Mouse (Mus musculus) MEL (cell line): ENCODE measurements around the gene Fos. TPM values are rescaled to one million over a fixed set of nuclear protein-coding genes. Genes with fewer than 3 reads are reported as not detected.
A peak's percentile ranks its signal among the peaks of the same experiment; 100 is the strongest.

Experiments
- DNase-seq: peaks from one replicate; pipeline ENCODE4 v3.0.0; 2011; ENCODE audit warnings: low read depth, low spot score
- H3K27ac ChIP-seq: 2 replicates; pipeline ENCODE4 v1.5.1; 2012; ENCODE audit warnings: low read depth, mild to moderate bottlenecking, control low read depth, low read length, moderate library complexity; ENCODE audit not compliant: control insufficient read depth
- H3K27me3 ChIP-seq, 2 experiments: fragments of 150-350 bp in 1 of 2; sonication (generic) in 1 of 2; 2 replicates each; pipeline ENCODE4 v1.6.1; 2012; ENCODE audit warnings: low read length in 2 of 2, mild to moderate bottlenecking in 2 of 2, improper control_type of control experiment in 1 of 2, moderate library complexity in 1 of 2; ENCODE audit not compliant: insufficient read depth in 2 of 2, control insufficient read depth in 1 of 2
- H3K36me3 ChIP-seq, 2 experiments: 2 replicates each; pipeline ENCODE4 v1.6.1; 2012 to 2014; ENCODE audit warnings: low read length in 2 of 2, improper control_type of control experiment in 1 of 2, inconsistent platforms in 1 of 2, mild to moderate bottlenecking in 1 of 2; ENCODE audit not compliant: insufficient read depth in 2 of 2, control insufficient read depth in 1 of 2
- H3K4me1 ChIP-seq, 2 experiments: fragments of 150-350 bp in 1 of 2; sonication (generic) in 1 of 2; 2 replicates each; pipeline ENCODE4 v1.6.1; 2012; ENCODE audit warnings: low read length in 2 of 2, improper control_type of control experiment in 1 of 2, mild to moderate bottlenecking in 1 of 2; ENCODE audit not compliant: insufficient read depth in 2 of 2, control insufficient read depth in 1 of 2
- H3K4me3 ChIP-seq, 2 experiments: fragments of 150-350 bp in 1 of 2; sonication (generic) in 1 of 2; 2 replicates each; pipeline ENCODE4 v1.5.1; 2012; ENCODE audit warnings: low read depth in 2 of 2, low read length in 2 of 2, mild to moderate bottlenecking in 2 of 2, moderate library complexity in 2 of 2, control low read depth in 1 of 2, improper control_type of control experiment in 1 of 2; ENCODE audit not compliant: control insufficient read depth in 1 of 2, insufficient read depth in 1 of 2
- H3K79me2 ChIP-seq: 2 replicates; pipeline ENCODE4 v1.6.1; 2012; ENCODE audit warnings: mild to moderate bottlenecking, low read length, moderate library complexity; ENCODE audit not compliant: control insufficient read depth, poor library complexity, insufficient read depth
- H3K9ac ChIP-seq: 2 replicates; pipeline ENCODE4 v1.6.1; 2012; ENCODE audit warnings: low read depth, mild to moderate bottlenecking, control low read depth, low read length, moderate library complexity; ENCODE audit not compliant: control insufficient read depth, poor library complexity, severe bottlenecking
- H3K9me3 ChIP-seq: fragments of 150-350 bp; sonication (generic); replicated peaks from 2 replicates; pipeline ENCODE4 v1.6.1; 2012; ENCODE audit warnings: mild to moderate bottlenecking, low read length, improper control_type of control experiment, moderate library complexity; ENCODE audit not compliant: insufficient read depth
- CHD2 ChIP-seq: IDR thresholded peaks from 2 replicates; pipeline ENCODE4 v1.6.1; 2011; ENCODE audit warnings: low read length, improper control_type of control experiment
- CTCF ChIP-seq, 3 experiments: IDR thresholded peaks in 2 of 3; conservative IDR thresholded peaks in 1 of 3; 2 replicates each; pipeline ENCODE4 v1.5.1; 2011 to 2012; ENCODE audit warnings: low read length in 3 of 3, low read depth in 2 of 3, mild to moderate bottlenecking in 2 of 3, improper control_type of control experiment in 1 of 3, inconsistent platforms in 1 of 3, mixed read lengths in 1 of 3, moderate library complexity in 1 of 3; ENCODE audit not compliant: control insufficient read depth in 1 of 3, insufficient read depth in 1 of 3, poor library complexity in 1 of 3, severe bottlenecking in 1 of 3
- EP300 ChIP-seq, 2 experiments: IDR thresholded peaks; 2 replicates each; pipeline ENCODE4 v1.6.1; 2011; ENCODE audit warnings: improper control_type of control experiment in 2 of 2, low read length in 2 of 2, low read depth in 1 of 2, mild to moderate bottlenecking in 1 of 2
- MAZ ChIP-seq: IDR thresholded peaks from 2 replicates; pipeline ENCODE4 v1.6.1; 2012; ENCODE audit warnings: low read depth, mild to moderate bottlenecking, inconsistent platforms, low read length, improper control_type of control experiment
- MEF2A ChIP-seq: IDR thresholded peaks from 2 replicates; pipeline ENCODE4 v1.6.1; 2014; ENCODE audit warnings: low read depth, mild to moderate bottlenecking, inconsistent platforms, low read length, improper control_type of control experiment; ENCODE audit not compliant: poor library complexity, insufficient replicate concordance, severe bottlenecking; ENCODE audit errors: extremely low read depth
- MYB ChIP-seq: IDR thresholded peaks from 2 replicates; pipeline ENCODE4 v1.6.1; 2011; ENCODE audit warnings: mild to moderate bottlenecking, low read depth, low read length, improper control_type of control experiment
- NELFE ChIP-seq: IDR thresholded peaks from 2 replicates; pipeline ENCODE4 v1.6.1; 2011; ENCODE audit warnings: low read depth, low read length, improper control_type of control experiment
- NRF1 ChIP-seq: IDR thresholded peaks from 2 replicates; pipeline ENCODE4 v1.6.1; 2014; ENCODE audit warnings: low read depth, mild to moderate bottlenecking, inconsistent platforms, low read length, improper control_type of control experiment, moderate library complexity; ENCODE audit not compliant: poor library complexity, insufficient read depth, severe bottlenecking
- RAD21 ChIP-seq: IDR thresholded peaks from 2 replicates; pipeline ENCODE4 v1.6.1; 2011; ENCODE audit warnings: mild to moderate bottlenecking, low read depth, low read length, improper control_type of control experiment
- RCOR1 ChIP-seq: IDR thresholded peaks from 2 replicates; pipeline ENCODE4 v1.6.1; 2012; ENCODE audit warnings: low read depth, mild to moderate bottlenecking, inconsistent platforms, low read length, improper control_type of control experiment
- SIN3A ChIP-seq: IDR thresholded peaks from 2 replicates; pipeline ENCODE4 v1.6.1; 2012; ENCODE audit warnings: low read length, improper control_type of control experiment, inconsistent platforms
- SMC3 ChIP-seq: IDR thresholded peaks from 2 replicates; pipeline ENCODE4 v1.6.1; 2011; ENCODE audit warnings: low read depth, low read length, improper control_type of control experiment
- TAL1 ChIP-seq: IDR thresholded peaks from 2 replicates; pipeline ENCODE4 v1.6.1; 2012; ENCODE audit warnings: mild to moderate bottlenecking, inconsistent platforms, low read length, moderate library complexity, mixed read lengths
- TCF12 ChIP-seq: IDR thresholded peaks from 2 replicates; pipeline ENCODE4 v1.6.1; 2014; ENCODE audit warnings: low read depth, mild to moderate bottlenecking, inconsistent platforms, low read length, improper control_type of control experiment, moderate library complexity
- UBTF ChIP-seq: IDR thresholded peaks from 2 replicates; pipeline ENCODE4 v1.6.1; 2012; ENCODE audit warnings: low read depth, mild to moderate bottlenecking, inconsistent platforms, low read length, improper control_type of control experiment, moderate library complexity, borderline replicate concordance; ENCODE audit not compliant: insufficient read depth
- USF1 ChIP-seq: IDR thresholded peaks from 2 replicates; pipeline ENCODE4 v1.6.1; 2014; ENCODE audit warnings: low read depth, mild to moderate bottlenecking, inconsistent platforms, low read length, improper control_type of control experiment, moderate library complexity
- USF2 ChIP-seq, 2 experiments: IDR thresholded peaks; 2 replicates each; pipeline ENCODE4 v1.6.1; 2011 to 2012; ENCODE audit warnings: improper control_type of control experiment in 2 of 2, low read length in 2 of 2, borderline replicate concordance in 1 of 2, inconsistent platforms in 1 of 2, low read depth in 1 of 2, mild to moderate bottlenecking in 1 of 2; ENCODE audit not compliant: insufficient read depth in 1 of 2
- ZC3H11A ChIP-seq: IDR thresholded peaks from 2 replicates; pipeline ENCODE4 v1.6.1; 2012; ENCODE audit warnings: low read depth, mild to moderate bottlenecking, inconsistent platforms, low read length, improper control_type of control experiment
- ZMIZ1 ChIP-seq: IDR thresholded peaks from 2 replicates; pipeline ENCODE4 v1.6.1; 2012; ENCODE audit warnings: low read depth, mild to moderate bottlenecking, inconsistent platforms, low read length, improper control_type of control experiment, moderate library complexity
- ZNF384 ChIP-seq: IDR thresholded peaks from 2 replicates; pipeline ENCODE4 v1.6.1; 2012; ENCODE audit warnings: low read depth, mild to moderate bottlenecking, inconsistent platforms, low read length, improper control_type of control experiment
- polyA plus RNA-seq, 2 experiments: library from polyadenylated mRNA; stranded (reverse) in 1 of 2; unstranded in 1 of 2; fragments of >175 nt in 1 of 2; fragments of >200 nt in 1 of 2; gene quantifications; 2 replicates each; pipeline versions ENCODE4 v1.2.1 to v1.2.4; 2012; ENCODE audit warnings: low replicate concordance in 2 of 2, low read depth in 1 of 2; ENCODE audit not compliant: insufficient read length in 2 of 2, insufficient read depth in 1 of 2, missing spikeins in 1 of 2
- total RNA-seq: library from RNA; depleted of rRNA; stranded (reverse); fragments of 300-350 nt; gene quantifications from 2 replicates; pipeline ENCODE4 v1.2.3, GENCODE M21; 2012

Fos gene
- total and polyA plus RNA-seq, 3 experiments = 0.81 to 1.4 TPM; not detected in 1

DNA sequence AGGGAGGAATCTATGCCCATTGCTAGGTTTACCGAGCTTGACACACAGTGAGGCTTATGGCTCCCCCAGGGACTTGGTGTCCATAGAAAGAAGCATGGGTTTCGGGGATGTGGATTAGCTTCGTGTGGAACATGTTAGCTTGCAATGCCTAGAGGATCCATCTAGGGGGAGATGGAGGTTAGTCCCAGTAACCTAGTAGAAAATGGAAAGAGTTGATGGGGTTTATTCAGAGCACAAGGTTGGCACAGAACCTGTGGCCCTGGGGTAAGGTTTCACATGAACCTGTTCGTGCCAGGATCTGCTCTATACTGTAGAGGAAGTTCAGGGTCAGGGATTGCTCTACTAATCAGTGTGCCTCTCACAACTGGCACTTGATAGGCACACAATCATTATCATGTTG is 9.5 kb downstream of the Fos start:
- Histone ChIP-seq H3K4me1 (peaks cover 0 to 3% of the 10 kb centered on the region in 2 experiments; a peak in 1 of 4 replicates), H3K27ac (no peak overlapping the region), H3K9me3 (no peaks in the 10 kb centered on the region), H3K79me2 (no peaks in the 10 kb centered on the region), H3K9ac (no peak overlapping the region), H3K4me3 (no peak overlapping the region), H3K36me3 (0 out of 4 replicates have a peak, but pooled peaks cover 0 to 2% of the 10 kb centered on the region in 2 experiments), H3K27me3 (peaks cover 0 to 5% of the 10 kb centered on the region in 2 experiments; a peak in 3 of 4 replicates)
- TF ChIP-seq RAD21 (peak; percentile 4), ZNF384 (no peak), USF2 (IDR thresholded peaks at IDR 0.05; ENCODE audit: borderline replicate concordance in 1 of 2, insufficient read depth in 1 of 2, low read depth in 1 of 2, low read length in 2 of 2) (no peak), CTCF (IDR thresholded peaks at IDR 0.05 in 2 of 3, conservative IDR thresholded peaks at IDR 0.05 in 1 of 3; ENCODE audit: control insufficient read depth in 1 of 3, insufficient read depth in 1 of 3, low read depth in 2 of 3, low read length in 3 of 3, poor library complexity in 1 of 3, severe bottlenecking in 1 of 3) (peak in 2 of 3 experiments; percentile 38 to 42; a peak in 4 of 6 replicates), TAL1 (no peak), SMC3 (peak; percentile 9; the same call in 1 of the 2 replicates), CHD2 (no peak), TCF12 (no peak), UBTF (no peak)
- peak; percentile 60 for DNase-seq

DNA sequence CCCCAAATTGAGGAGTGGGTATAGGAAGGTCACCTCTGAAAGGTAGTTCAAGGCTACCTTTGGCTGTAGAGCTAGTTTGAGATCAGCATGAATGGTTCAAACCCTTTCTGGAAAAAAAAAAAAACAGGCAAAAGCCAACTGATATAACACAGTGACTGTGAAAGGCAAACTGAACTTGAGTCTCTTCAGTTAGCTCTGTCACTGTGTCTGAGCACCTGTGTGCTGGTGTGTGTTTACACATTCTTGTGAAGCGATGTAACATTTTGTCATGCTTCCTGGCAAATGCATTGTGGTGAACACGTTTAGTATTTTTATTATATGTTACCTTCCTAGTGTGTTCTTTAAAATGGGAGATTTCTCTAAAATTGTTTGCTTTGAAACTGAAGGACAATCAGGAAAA is 11.0 kb downstream of the Fos start:
- no peaks in the 10 kb centered on the region for H3K9me3 ChIP-seq
- H3K36me3 ChIP-seq = 0 out of 4 replicates have a peak, but pooled peaks cover 0 to 2% of the 10 kb centered on the region in 2 experiments
- H3K4me1 ChIP-seq = peaks cover 0 to 3% of the 10 kb centered on the region in 2 experiments; a peak in 1 of 4 replicates
- no peak overlapping the region for H3K4me3 ChIP-seq
- no peak overlapping the region for H3K27ac ChIP-seq
- TF ChIP-seq ZNF384 (no peak), USF2 (IDR thresholded peaks at IDR 0.05; ENCODE audit: borderline replicate concordance in 1 of 2, insufficient read depth in 1 of 2, low read depth in 1 of 2, low read length in 2 of 2) (no peak), MEF2A (no peak), EP300 (IDR thresholded peaks at IDR 0.05; ENCODE audit: low read depth in 1 of 2, low read length in 2 of 2) (no peak), TCF12 (no peak), RCOR1 (no peak), UBTF (no peak), USF1 (no peak), NRF1 (no peak), ZMIZ1 (no peak), ZC3H11A (no peak), MAZ (no peak), MYB (no peak), CHD2 (no peak), SIN3A (no peak), NELFE (no peak)
- H3K9ac ChIP-seq = no peak overlapping the region
- H3K79me2 ChIP-seq = no peaks in the 10 kb centered on the region
- DNase-seq = no peak
- H3K27me3 ChIP-seq = peaks cover 0 to 5% of the 10 kb centered on the region in 2 experiments; a peak in 3 of 4 replicates
